Mouse (Mus musculus): Measurements from ENCODE around the gene H2afb3. TPM values are rescaled to one million over a fixed set of nuclear protein-coding genes. Genes with fewer than 3 reads are reported as not detected.
"Not testable (repeated sequence)": the region's sequence is repeated elsewhere in the genome, so short reads cannot be mapped to it uniquely, and the experiment has no call there.

The H2afb3 gene
- total RNA-seq (2021): not detected
- long read RNA-seq, experiment 1: 0 reads
- long read RNA-seq, experiment 2: 0 reads

GRCm38 (mm10) chrX:120312995-120313394 lies at the start of gene H2afb3:
TSS of gene H2afb3 (minus strand) at chrX:120313095.
- DNase-seq: not testable (repeated sequence)

DNA sequence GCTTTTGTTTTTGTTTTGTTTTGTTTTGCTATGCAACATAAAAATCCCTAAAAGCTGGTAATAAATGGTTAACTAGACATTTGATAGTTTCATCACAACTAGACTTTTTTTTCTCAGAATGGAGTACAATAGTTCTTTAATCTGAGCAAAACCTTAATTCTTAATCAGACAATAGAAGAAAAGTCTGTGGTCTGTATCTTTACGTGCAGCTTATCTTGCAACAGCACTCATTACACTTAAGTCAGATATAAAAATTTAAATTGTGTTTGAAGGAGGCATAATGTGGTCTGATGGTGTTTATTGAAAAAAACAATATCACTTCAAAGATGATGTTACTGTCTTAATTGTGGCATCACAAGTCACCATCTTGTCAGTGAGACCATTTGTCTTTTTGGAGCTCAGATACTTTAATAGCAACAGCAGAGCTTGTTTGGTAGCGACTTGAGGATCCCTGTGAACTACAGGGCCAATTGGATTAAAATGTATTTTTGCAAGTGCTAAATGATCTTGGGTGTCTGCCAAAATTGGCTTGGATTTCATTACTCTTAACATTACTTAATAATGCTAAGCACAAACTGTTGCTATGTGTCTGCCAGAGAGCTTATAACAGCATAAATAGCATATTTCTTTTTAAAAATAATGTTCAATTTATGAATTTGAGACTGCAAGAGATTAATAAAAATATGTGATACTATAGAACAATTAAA lies 11.3 kb downstream of the H2afb3 start:
- no peak for DNase-seq

DNA sequence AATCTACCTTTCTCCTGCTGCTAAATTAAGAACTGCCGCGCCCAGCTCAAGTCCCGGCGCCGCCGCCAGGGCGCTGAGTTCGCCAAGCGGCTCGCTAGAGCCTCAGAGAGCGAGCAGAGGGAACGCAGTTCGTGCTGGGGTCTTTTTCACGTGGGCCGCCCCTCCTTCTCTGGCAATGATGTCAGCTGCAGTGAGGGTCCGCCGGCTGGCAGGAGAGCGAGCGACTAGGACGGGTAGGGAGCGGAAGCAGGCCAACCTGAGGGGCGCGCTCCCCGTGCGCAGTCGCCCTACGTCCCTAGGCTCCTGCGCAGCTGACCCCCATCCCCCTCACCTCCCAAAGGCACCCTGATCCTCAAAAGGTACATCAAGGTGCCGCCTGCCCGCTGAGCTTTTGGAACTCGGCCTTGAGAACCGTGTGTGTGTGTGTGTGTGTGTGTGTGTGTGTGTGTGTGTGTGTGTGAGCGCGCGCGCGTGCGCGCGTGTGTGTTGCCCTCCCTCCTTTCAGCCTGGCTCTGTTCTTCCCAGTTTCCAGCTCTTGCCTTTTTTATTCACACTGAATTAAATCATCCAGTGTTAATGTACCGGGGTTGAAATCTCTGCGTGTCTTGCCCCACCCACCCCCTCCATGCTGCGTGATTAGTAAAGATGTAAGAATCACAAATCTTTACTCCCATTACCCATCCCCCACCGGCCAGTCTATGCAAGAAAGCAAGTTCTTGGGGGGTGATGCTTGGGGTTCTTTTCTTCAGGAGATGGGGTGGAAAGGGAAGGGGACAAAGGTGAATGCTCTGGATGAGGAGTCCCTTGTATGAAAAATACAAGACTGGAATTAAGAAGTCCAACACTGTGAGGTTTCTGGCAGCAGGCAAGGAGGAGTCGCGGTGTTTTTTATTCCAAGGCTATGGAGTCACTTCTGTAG lies 19.8 kb downstream of the H2afb3 start:
- DNase-seq: peak; percentile 12

- no peak for DNase-seq
Measured at GRCm38 (mm10) chrX:120291696-120292095, 21.2 kb downstream of the H2afb3 start.

- DNase-seq: no peak
Measured at GRCm38 (mm10) chrX:120290900-120291280, 22.0 kb downstream of the H2afb3 start.

DNA sequence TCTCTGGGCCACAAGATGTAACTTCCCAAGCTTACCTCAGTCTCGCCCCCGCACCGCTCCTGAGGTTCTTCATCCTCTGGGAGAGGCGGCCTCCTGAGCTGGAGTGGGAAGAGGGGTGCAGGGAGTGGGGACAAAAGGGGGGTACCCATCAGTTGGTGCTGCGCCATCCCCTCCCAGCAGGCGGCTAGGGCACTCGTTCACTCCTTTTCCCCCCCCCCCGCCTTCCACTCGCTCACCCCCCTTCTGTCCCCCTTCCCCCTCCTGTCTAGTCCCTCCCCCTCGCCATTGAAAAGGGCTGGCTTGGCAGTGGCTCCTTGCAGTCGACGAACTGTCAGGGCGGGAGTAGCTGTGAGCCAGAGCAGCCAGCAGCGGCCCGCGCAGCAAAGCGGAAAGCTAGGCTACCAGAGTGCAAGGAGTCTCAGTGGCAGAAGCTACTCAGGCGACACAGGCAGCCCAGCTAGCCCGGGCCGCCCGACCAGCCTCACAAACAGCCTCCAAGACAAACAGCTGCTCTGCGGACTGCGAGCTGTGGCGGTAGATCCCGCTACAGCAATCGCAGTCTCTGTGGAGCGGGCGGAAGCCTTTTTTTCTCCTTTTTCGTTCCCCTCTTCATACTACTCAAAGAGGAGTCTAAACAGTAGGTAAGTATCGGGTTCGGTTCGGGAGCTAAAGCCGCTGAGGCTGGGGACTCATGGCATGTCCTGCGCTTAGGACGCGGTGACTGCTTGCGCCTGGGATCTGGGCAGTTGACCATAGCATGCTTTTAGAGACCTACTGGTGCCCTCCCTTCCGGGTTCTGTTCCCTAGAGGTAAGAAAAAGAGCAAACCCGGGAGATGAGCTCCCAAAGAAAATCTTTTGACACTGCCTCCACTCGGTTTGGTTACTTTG lies 22.6 kb downstream of the H2afb3 start, which contains the start of gene Pcdh11x:
Gene Pcdh11x (plus strand): TSS at position 249 of the 889 bp plus-strand sequence.
- peak; percentile 10 for DNase-seq

- no peak for DNase-seq
Measured at GRCm38 (mm10) chrX:120287502-120287901, 25.4 kb downstream of the H2afb3 start.

GRCm38 (mm10) chrX:120285522-120285921 lies 27.4 kb downstream of the H2afb3 start:
- DNase-seq: no peak

Other genes starting within 250 kb of the H2afb3 start
- under 1 TPM; 0.40 to 0.63 TPM for gene Pcdh11x, start 22.8 kb downstream of the H2afb3 start, total RNA-seq (2021)

Measured in gastrocnemius, postnatal 10 days (tissue).